Mouse (Mus musculus): ENCODE measurements around the gene Gm3002. TPM values are rescaled to one million over a fixed set of nuclear protein-coding genes. Genes with fewer than 3 reads are reported as not detected.
"Not testable (repeated sequence)": the region's sequence is repeated elsewhere in the genome, so short reads cannot be mapped to it uniquely, and the experiment has no call there.

Gm3002 gene
- total RNA-seq (2021) = under 1 TPM; 0.43 to 0.57 TPM

DNA sequence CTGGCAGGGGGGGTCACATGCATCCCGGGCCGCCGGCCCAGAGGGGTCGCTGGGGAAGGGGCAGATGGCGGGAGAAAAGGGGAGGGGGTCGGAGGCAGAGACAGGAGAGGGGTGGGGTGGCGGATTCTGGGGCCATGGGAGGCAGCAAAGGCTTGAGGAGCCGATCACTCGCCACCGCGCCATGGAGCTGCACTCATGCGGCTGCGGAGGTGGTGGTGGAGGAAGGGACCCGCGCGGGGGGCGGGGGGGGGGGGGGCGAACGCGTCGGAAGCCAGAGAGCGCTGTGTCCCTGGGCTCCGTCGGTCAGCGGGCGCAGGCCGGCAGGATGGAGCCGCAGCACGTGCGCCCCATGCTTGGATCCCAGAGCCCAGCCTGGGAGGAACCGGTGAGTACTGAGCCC is at the start of gene Gm3002:
Gene Gm3002 (plus strand): TSS at position 301 of the 400 bp plus-strand sequence.
- intact Hi-C loops (cut with DNase I); DNase-seq: not testable (repeated sequence)

DNA sequence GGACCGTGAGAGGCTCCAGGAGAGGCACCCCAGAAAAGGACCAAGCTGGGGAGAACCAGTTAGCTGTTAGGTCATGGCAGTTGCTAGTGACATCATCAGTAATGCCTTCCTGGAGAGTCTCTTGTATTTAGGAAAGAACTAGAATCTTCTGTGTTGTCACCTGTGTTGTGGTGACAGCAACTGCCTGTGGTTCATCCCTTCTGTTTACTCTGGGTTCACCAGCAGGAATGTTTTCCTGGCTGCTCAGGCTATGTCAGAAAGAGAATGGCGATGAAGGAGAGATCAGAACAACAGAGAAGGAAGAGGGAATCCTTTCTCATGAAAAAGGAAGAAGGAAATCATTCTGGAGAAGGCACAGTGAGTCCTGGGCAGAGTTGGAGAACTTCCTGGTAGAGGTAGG is 36.1 kb downstream of the Gm3002 start, which contains the start of gene Gm3033:
Gene Gm3033 (plus strand): TSS at position 301 of the 400 bp plus-strand sequence.
- DNase-seq; intact Hi-C loops (cut with DNase I): not testable (repeated sequence)

- intact Hi-C loops (cut with DNase I); DNase-seq: not testable (repeated sequence)
Measured at GRCm38 (mm10) chr14:3883872-3884271, 74.0 kb downstream of the Gm3002 start, which contains the start of gene Gm2916. Gm2916 (plus strand) TSS chr14:3884172.

DNA sequence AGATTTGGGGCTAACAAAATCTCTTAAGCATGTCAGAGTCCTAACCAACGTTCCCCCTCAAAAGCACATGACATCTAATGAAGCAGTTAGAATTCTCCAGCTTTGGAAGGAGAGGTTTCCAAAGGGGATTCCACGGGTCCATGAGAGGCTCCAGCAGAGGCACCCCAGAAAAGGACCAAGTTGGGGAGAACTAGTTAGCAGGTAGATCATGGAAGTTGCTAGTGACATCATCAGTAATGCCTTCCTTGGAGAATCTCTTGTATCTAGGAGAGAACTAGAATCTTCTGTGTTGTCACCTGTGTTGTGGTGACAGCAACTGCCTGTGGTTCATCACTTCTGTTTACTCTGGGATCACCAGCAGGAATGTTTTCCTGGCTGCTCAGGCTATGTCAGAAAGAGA is 121.6 kb downstream of the Gm3002 start, which contains the start of gene Gm3029:
Gene Gm3029 (plus strand): TSS at position 301 of the 400 bp plus-strand sequence.
- DNase-seq; intact Hi-C loops (cut with DNase I): not testable (repeated sequence)

- DNase-seq; intact Hi-C loops (cut with DNase I): not testable (repeated sequence)
Measured at GRCm38 (mm10) chr14:3963247-3963646, 153.4 kb downstream of the Gm3002 start, which contains the start of gene Gm3095. Gm3095 (plus strand) TSS chr14:3963547.

DNA sequence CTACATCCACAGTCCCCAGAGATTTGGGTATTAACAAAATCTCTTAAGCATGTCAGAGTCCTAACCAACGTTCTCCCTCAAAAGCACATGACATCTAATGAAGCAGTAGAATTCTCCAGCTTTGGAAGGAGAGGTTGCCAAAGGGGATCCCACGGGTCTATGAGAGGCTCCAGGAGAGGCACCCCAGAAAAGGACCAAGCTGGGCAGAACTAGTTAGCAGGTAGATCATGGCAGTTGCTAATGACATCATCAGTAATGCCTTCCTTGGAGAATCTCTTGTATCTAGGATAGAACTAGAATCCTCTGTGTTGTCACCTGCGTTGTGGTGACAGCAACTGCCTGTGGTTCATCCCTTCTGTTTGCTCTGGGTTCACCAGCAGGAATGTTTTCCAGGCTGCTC is 188.2 kb downstream of the Gm3002 start, which contains the start of gene Gm3099:
Gene Gm3099 (plus strand): TSS at position 301 of the 400 bp plus-strand sequence.
- DNase-seq; intact Hi-C loops (cut with DNase I): not testable (repeated sequence)

Other genes with a start within 250 kb of the Gm3002 start
- gene Gm3012, start 175.6 kb upstream of the Gm3002 start, total RNA-seq (2021) = not detected
- gene Gm3020, start 158.0 kb upstream of the Gm3002 start, total RNA-seq (2021) = 1 to 10 TPM in 1 of 2 experiments, under 1 TPM in 1; 0.97 to 1.2 TPM
- not detected for gene Gm3043, start 121.3 kb upstream of the Gm3002 start, total RNA-seq (2021)
- gene Gm3033, start 36.2 kb downstream of the Gm3002 start, total RNA-seq (2021) = not detected
- gene Gm2916, start 74.1 kb downstream of the Gm3002 start, total RNA-seq (2021) = not detected
- not detected for gene Gm3029, start 121.7 kb downstream of the Gm3002 start, total RNA-seq (2021)
- not detected for gene Gm3095, start 153.5 kb downstream of the Gm3002 start, total RNA-seq (2021)
- not detected for gene Gm3099, start 188.3 kb downstream of the Gm3002 start, total RNA-seq (2021)
- gene Gm5796, start 213.9 kb downstream of the Gm3002 start, total RNA-seq (2021) = 1 to 10 TPM; 1.4 to 2.4 TPM